Mouse (Mus musculus): Measurements from ENCODE around the gene Me3. TPM values are rescaled to one million over a fixed set of nuclear protein-coding genes. Genes with fewer than 3 reads are reported as not detected.

The Me3 gene
- polyA plus RNA-seq, 1 experiment from 2014 or later, result 7.5 TPM

DNA sequence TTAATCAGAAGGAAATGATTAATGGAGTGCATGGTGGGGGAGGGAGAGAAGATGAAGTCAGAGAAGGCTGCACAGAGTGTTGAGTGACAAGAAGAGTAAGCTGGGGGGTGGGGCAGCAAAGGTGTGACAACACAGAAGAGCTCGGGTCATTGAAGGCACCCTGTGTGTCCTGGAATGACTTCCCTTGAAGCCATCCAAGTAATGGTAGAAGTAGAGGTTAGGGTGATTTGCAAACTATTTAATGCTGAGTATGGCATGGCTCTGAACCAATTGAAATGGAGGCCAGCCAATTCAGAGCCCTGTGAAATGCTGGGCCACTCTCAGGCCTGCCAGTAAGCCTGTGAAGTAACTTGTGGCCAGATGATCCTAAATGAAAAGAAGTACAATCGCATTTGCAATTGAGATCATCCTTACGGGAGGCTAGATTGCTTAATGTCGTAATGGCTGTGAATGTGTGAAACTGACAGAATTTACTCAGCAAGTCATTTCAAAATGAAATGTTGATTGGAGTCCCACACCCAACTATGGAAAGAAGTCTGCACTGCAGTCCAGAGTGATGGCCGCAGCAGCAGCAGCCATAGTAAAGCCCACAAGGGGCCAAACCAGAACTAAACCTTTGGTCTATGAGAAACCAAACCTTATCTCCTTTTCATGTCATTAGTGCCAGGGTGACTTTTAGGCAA is 67.6 kb downstream of the Me3 start:
- Histone ChIP-seq H3K4me1 (replicated peaks) (no peaks in the 10 kb centered on the region), H3K4me2 (no peak overlapping the region), H3K27me3 (no peaks in the 10 kb centered on the region), H3K36me3 (no peaks in the 10 kb centered on the region), H3K4me3 (no peak overlapping the region), H3K9ac (no peak overlapping the region), H3K9me3 (replicated peaks) (no peaks in the 10 kb centered on the region), H3K27ac (no peak overlapping the region)
- WGBS, result 61% methylated on average over 5 of the region's 5 CpGs
- ATAC-seq (replicated peaks; ENCODE audit: insufficient number of reproducible peaks, insufficient read depth, low FRiP score, low read depth), result no peak

DNA sequence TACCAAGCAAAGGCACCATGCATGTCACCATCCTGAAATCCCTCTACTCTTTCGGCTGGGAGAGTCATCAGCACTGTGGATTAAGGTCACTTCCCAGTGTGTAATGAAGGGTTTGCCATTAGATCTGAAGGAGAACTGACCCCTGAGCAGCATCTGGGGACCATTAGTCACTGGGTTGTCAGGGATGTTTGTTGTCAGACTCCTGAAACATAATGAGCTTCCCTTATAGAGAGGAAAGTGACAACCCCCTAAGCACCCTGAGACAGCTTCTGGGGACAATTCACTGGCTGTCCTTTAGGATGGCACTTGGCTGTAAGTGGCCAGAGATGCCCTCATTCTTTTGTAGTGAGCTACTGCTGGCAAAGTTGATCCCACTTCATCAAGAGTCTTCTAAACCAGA is 68.3 kb downstream of the Me3 start:
- Histone ChIP-seq H3K9me3 (replicated peaks) (no peaks in the 10 kb centered on the region), H3K36me3 (no peaks in the 10 kb centered on the region), H3K4me3 (no peak overlapping the region), H3K27me3 (no peaks in the 10 kb centered on the region), H3K27ac (no peak overlapping the region), H3K9ac (no peak overlapping the region), H3K4me1 (replicated peaks) (no peaks in the 10 kb centered on the region), H3K4me2 (no peak overlapping the region)
- ATAC-seq (replicated peaks; ENCODE audit: insufficient number of reproducible peaks, insufficient read depth, low FRiP score, low read depth), result no peak
- 51% methylated on average over 1 of the region's 1 CpGs for WGBS

DNA sequence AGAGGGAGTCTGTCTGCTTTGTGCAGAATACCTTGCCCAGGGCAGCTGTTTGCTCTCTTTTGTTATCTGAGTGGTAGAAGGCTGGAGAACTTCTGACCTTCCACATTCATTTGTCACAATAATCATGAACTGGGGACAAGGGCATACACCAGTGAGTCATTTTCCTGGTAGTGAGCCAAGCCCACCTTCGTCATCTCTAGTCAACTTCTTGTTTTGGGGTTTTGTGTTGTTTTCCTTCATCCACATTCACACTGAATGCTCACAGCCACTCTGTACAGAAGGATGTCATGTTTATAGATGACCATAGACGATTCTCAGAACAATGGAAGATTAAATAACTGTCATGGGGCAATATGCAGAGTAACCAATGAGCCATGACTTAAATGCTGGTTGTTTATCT is 78.6 kb downstream of the Me3 start:
- no peaks in the 10 kb centered on the region for H3K27me3 ChIP-seq
- H3K9ac ChIP-seq, result no peak overlapping the region
- no peak overlapping the region for H3K4me3 ChIP-seq
- 42% methylated on average over 2 of the region's 2 CpGs for WGBS
- H3K9me3 ChIP-seq (replicated peaks), result no peaks in the 10 kb centered on the region
- no peak overlapping the region for H3K27ac ChIP-seq
- no peaks in the 10 kb centered on the region for H3K4me1 ChIP-seq (replicated peaks)
- no peaks in the 10 kb centered on the region for H3K36me3 ChIP-seq
- H3K4me2 ChIP-seq, result no peak overlapping the region
- ATAC-seq (replicated peaks; ENCODE audit: insufficient number of reproducible peaks, insufficient read depth, low FRiP score, low read depth), result no peak

GRCm38 (mm10) chr7:89713059-89713458 is 80.9 kb downstream of the Me3 start:
- no peak overlapping the region for H3K4me2 ChIP-seq

GRCm38 (mm10) chr7:89716226-89716625 is 84.0 kb downstream of the Me3 start:
- no peak for ATAC-seq (replicated peaks; ENCODE audit: insufficient number of reproducible peaks, insufficient read depth, low FRiP score, low read depth)
- 85% methylated on average over 3 of the region's 3 CpGs for WGBS
- no peaks in the 10 kb centered on the region for H3K27me3 ChIP-seq

More at GRCm38 (mm10) chr7:89713059-89713458, 80.9 kb downstream of the Me3 start:
- Histone ChIP-seq H3K27ac (no peak overlapping the region), H3K9me3 (replicated peaks) (no peaks in the 10 kb centered on the region), H3K4me1 (replicated peaks) (peaks cover 5% of the 10 kb centered on the region; the same call in 1 of the 2 replicates), H3K27me3 (no peaks in the 10 kb centered on the region), H3K9ac (no peak overlapping the region), H3K36me3 (no peaks in the 10 kb centered on the region), H3K4me3 (no peak overlapping the region)
- ATAC-seq (replicated peaks; ENCODE audit: insufficient number of reproducible peaks, insufficient read depth, low FRiP score, low read depth), result no peak

GRCm38 (mm10) chr7:89717521-89717920 is 85.3 kb downstream of the Me3 start:
- Histone ChIP-seq H3K27me3 (no peaks in the 10 kb centered on the region), H3K36me3 (no peaks in the 10 kb centered on the region), H3K4me3 (no peak overlapping the region), H3K4me2 (no peak overlapping the region), H3K27ac (no peak overlapping the region), H3K9me3 (replicated peaks) (no peaks in the 10 kb centered on the region), H3K9ac (no peak overlapping the region), H3K4me1 (replicated peaks) (peaks cover 5% of the 10 kb centered on the region; the same call in 1 of the 2 replicates)
- ATAC-seq (replicated peaks; ENCODE audit: insufficient number of reproducible peaks, insufficient read depth, low FRiP score, low read depth), result no peak
- WGBS, result 38% methylated on average over 2 of the region's 2 CpGs

More at GRCm38 (mm10) chr7:89716226-89716625, 84.0 kb downstream of the Me3 start:
- peaks cover 5% of the 10 kb centered on the region; the same call in 1 of the 2 replicates for H3K4me1 ChIP-seq (replicated peaks)
- no peaks in the 10 kb centered on the region for H3K36me3 ChIP-seq
- no peak overlapping the region for H3K4me3 ChIP-seq
- H3K27ac ChIP-seq, result no peak overlapping the region
- no peak overlapping the region for H3K9ac ChIP-seq
- H3K9me3 ChIP-seq (replicated peaks), result no peaks in the 10 kb centered on the region
- H3K4me2 ChIP-seq, result no peak overlapping the region

DNA sequence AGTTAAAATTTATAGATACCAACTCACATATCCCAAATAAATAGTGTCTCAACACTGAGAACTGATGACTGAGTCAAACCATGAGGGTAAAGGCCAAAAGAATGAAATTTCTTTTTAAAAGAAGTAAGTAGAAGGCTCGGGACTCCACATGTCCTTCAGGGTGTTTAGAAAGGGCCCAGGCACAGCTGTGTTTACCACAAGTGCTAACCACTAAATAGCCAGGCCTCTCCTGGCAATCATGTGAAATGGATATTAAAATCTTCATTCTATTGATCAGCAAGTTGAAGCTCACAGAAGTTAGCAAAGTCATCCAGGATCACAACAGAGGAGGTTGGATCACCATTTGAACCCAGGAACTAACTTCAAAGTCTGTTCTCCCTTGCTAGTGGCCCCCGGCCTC is 86.1 kb downstream of the Me3 start:
- no peak overlapping the region for H3K4me2 ChIP-seq
- WGBS, result 73% methylated on average over 2 of the region's 2 CpGs
- no peaks in the 10 kb centered on the region for H3K27me3 ChIP-seq
- no peaks in the 10 kb centered on the region for H3K36me3 ChIP-seq
- H3K9me3 ChIP-seq (replicated peaks), result no peaks in the 10 kb centered on the region
- ATAC-seq (replicated peaks; ENCODE audit: insufficient number of reproducible peaks, insufficient read depth, low FRiP score, low read depth), result no peak
- no peak overlapping the region for H3K4me3 ChIP-seq
- H3K4me1 ChIP-seq (replicated peaks), result peaks cover 5% of the 10 kb centered on the region; the same call in 1 of the 2 replicates
- no peak overlapping the region for H3K27ac ChIP-seq
- no peak overlapping the region for H3K9ac ChIP-seq

DNA sequence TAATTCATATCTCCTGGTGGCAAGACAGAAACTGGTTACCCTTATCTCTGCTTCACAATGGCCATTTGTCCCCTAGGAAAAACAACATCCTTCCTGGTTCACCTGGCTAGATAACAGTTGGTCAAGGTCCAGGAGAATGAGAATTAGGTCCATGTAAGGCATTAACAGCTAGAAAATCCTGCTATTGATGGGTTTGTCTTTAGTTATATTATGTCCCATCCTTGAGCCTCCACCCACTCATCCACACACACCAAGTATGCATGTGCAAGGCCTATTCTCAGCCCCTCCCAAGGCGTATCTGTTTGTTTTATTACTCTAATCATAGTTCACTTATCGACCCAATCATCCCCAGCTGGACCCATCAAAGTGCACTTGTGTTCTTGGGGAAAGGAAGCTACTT is 88.1 kb downstream of the Me3 start:
- no peak for ATAC-seq (replicated peaks; ENCODE audit: insufficient number of reproducible peaks, insufficient read depth, low FRiP score, low read depth)
- Histone ChIP-seq H3K4me1 (replicated peaks) (peaks cover 5% of the 10 kb centered on the region; the same call in 1 of the 2 replicates), H3K4me2 (no peak overlapping the region), H3K27me3 (no peaks in the 10 kb centered on the region), H3K27ac (no peak overlapping the region), H3K9me3 (replicated peaks) (no peaks in the 10 kb centered on the region), H3K36me3 (no peaks in the 10 kb centered on the region), H3K4me3 (no peak overlapping the region), H3K9ac (no peak overlapping the region)
- 75% methylated on average over 2 of the region's 2 CpGs for WGBS

- Histone ChIP-seq H3K9me3 (replicated peaks) (no peaks in the 10 kb centered on the region), H3K4me2 (no peak overlapping the region), H3K4me1 (replicated peaks) (no peaks in the 10 kb centered on the region), H3K4me3 (no peak overlapping the region), H3K9ac (no peak overlapping the region), H3K27me3 (no peaks in the 10 kb centered on the region), H3K36me3 (no peaks in the 10 kb centered on the region), H3K27ac (no peak overlapping the region)
- 83% methylated on average over 3 of the region's 3 CpGs for WGBS
- no peak for ATAC-seq (replicated peaks; ENCODE audit: insufficient number of reproducible peaks, insufficient read depth, low FRiP score, low read depth)
Measured at GRCm38 (mm10) chr7:89726712-89727111, 94.5 kb downstream of the Me3 start.

GRCm38 (mm10) chr7:89727615-89728014 is 95.4 kb downstream of the Me3 start:
- WGBS, result 78% methylated on average over 1 of the region's 1 CpGs
- ATAC-seq (replicated peaks; ENCODE audit: insufficient number of reproducible peaks, insufficient read depth, low FRiP score, low read depth), result no peak
- Histone ChIP-seq H3K9me3 (replicated peaks) (no peaks in the 10 kb centered on the region), H3K4me2 (no peak overlapping the region), H3K36me3 (no peaks in the 10 kb centered on the region), H3K27me3 (no peaks in the 10 kb centered on the region), H3K9ac (no peak overlapping the region), H3K4me3 (no peak overlapping the region), H3K4me1 (replicated peaks) (no peaks in the 10 kb centered on the region), H3K27ac (no peak overlapping the region)

- WGBS, result 74% methylated on average over 3 of the region's 3 CpGs
- H3K36me3 ChIP-seq, result no peaks in the 10 kb centered on the region
- H3K4me2 ChIP-seq, result no peak overlapping the region
- H3K27me3 ChIP-seq, result no peaks in the 10 kb centered on the region
- H3K9ac ChIP-seq, result no peak overlapping the region
- H3K27ac ChIP-seq, result no peak overlapping the region
- no peak for ATAC-seq (replicated peaks; ENCODE audit: insufficient number of reproducible peaks, insufficient read depth, low FRiP score, low read depth)
- H3K9me3 ChIP-seq (replicated peaks), result no peaks in the 10 kb centered on the region
- H3K4me3 ChIP-seq, result no peak overlapping the region
- H3K4me1 ChIP-seq (replicated peaks), result no peaks in the 10 kb centered on the region
Measured at GRCm38 (mm10) chr7:89728393-89728792, 96.2 kb downstream of the Me3 start.

DNA sequence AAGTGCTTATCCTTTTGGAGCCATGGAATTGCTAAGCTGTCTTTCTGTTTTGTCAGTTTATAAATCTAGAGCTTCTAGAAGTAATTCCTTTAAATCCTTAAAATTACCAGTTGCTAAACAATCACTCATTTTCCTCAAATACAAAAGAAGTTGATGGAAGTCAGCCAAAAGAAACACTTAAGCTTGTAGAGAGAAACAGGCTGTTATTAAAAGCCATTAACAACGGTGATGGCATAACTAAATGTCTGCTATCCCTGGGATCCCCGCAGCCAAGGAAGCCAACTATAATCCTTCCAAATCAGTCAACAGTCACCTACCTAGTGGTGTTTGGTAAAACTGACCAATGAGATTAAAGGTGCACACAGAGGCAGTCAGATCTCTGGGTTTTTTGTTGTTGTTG is 98.3 kb downstream of the Me3 start:
- no peak overlapping the region for H3K27ac ChIP-seq
- no peak for ATAC-seq (replicated peaks; ENCODE audit: insufficient number of reproducible peaks, insufficient read depth, low FRiP score, low read depth)
- WGBS, result 55% methylated on average over 2 of the region's 2 CpGs
- no peaks in the 10 kb centered on the region for H3K27me3 ChIP-seq
- H3K4me1 ChIP-seq (replicated peaks), result no peaks in the 10 kb centered on the region
- no peaks in the 10 kb centered on the region for H3K9me3 ChIP-seq (replicated peaks)
- H3K36me3 ChIP-seq, result no peaks in the 10 kb centered on the region
- no peak overlapping the region for H3K4me3 ChIP-seq
- no peak overlapping the region for H3K4me2 ChIP-seq
- no peak overlapping the region for H3K9ac ChIP-seq
